36 mouse cellular contexts compared by ENCODE assay signal in genomic region chr1:173953563-173953962, GRCm38 (mm10). TPM values are rescaled to one million over a fixed set of nuclear protein-coding genes. Genes with fewer than 3 reads are reported as not detected.
"Had no signal": no experiment of that assay in that cellular context is flagged by ENCODE, and none has a peak within 500 bp of the region (broad histone marks: within the 10 kb centered on the region; RNA-seq: fewer than 3 reads in every experiment).

No protein-coding gene starts in this region.

- H3K27ac ChIP-seq: gastrocnemius, adult 2 months; heart, adult 2 months; heart, embryonic 13.5 days; heart, embryonic 15.5 days; hindbrain, embryonic 13.5 days; hindbrain, embryonic 15.5 days; hindbrain, postnatal 0 days; layer of hippocampus, adult 2 months; left cerebral cortex, adult 2 months; limb, embryonic 10.5 days; limb, embryonic 12.5 days; liver, embryonic 13.5 days; liver, embryonic 15.5 days had no signal

- H3K27me3 ChIP-seq: heart, embryonic 13.5 days; heart, embryonic 15.5 days; hindbrain, embryonic 13.5 days; hindbrain, embryonic 15.5 days; limb, embryonic 12.5 days; liver, embryonic 13.5 days; liver, embryonic 15.5 days had no signal

- H3K4me2 ChIP-seq: heart, embryonic 11.5 days; heart, embryonic 13.5 days; heart, embryonic 15.5 days; hindbrain, embryonic 13.5 days; hindbrain, embryonic 15.5 days; limb, embryonic 12.5 days; liver, embryonic 11.5 days; liver, embryonic 13.5 days; liver, embryonic 15.5 days had no signal

- H3K4me3 ChIP-seq: gastrocnemius, adult 2 months; heart, adult 2 months; heart, embryonic 13.5 days; heart, embryonic 15.5 days; hindbrain, embryonic 13.5 days; hindbrain, embryonic 15.5 days; layer of hippocampus, adult 2 months; left cerebral cortex, adult 2 months; limb, embryonic 10.5 days; limb, embryonic 12.5 days; liver, embryonic 13.5 days; liver, embryonic 15.5 days had no signal

- ATAC-seq: hindbrain, postnatal 0 days; liver, postnatal 0 days had no signal

- H3K9me3 ChIP-seq: heart, embryonic 13.5 days; heart, embryonic 15.5 days; hindbrain, embryonic 13.5 days; hindbrain, embryonic 15.5 days; limb, embryonic 10.5 days; limb, embryonic 12.5 days; liver, embryonic 13.5 days; liver, embryonic 15.5 days had no signal

- H3K4me1 ChIP-seq: heart, embryonic 13.5 days; heart, embryonic 15.5 days; hindbrain, embryonic 13.5 days; hindbrain, embryonic 15.5 days; limb, embryonic 10.5 days; limb, embryonic 12.5 days; liver, embryonic 13.5 days; liver, embryonic 15.5 days had no signal

- H3K9ac ChIP-seq: heart, embryonic 13.5 days; heart, embryonic 15.5 days; hindbrain, embryonic 13.5 days; hindbrain, embryonic 15.5 days; limb, embryonic 12.5 days; liver, embryonic 13.5 days; liver, embryonic 15.5 days; liver, postnatal 0 days had no signal

- H3K36me3 ChIP-seq: heart, embryonic 13.5 days; heart, embryonic 15.5 days; hindbrain, embryonic 13.5 days; hindbrain, embryonic 15.5 days; limb, embryonic 10.5 days; limb, embryonic 12.5 days; liver, embryonic 13.5 days; liver, embryonic 15.5 days had no signal

- DNase-seq: gastrocnemius, adult 2 months; gastrocnemius, postnatal 10 days; gastrocnemius, postnatal 36 days; heart, adult 2 months; heart, postnatal 14 days; heart, postnatal 36 days; kidney, adult 18-20 months; kidney, adult 8-10 months; kidney, postnatal 10 days; kidney, postnatal 25 days; kidney, postnatal 4 days; liver; liver, embryonic 13.5 days; liver, postnatal 0 days had no signal

RNA-seq across cellular contexts. Expression of gene Ifi203, which starts 11.1 kb away (rescaled TPM):
- polyA plus RNA-seq: limb, embryonic 10.5 days had no signal

RNA-seq across cellular contexts. Expression of gene Ifi202b, which starts 29.0 kb away (rescaled TPM):
- total RNA-seq: gastrocnemius, adult 2 months; gastrocnemius, postnatal 10 days; gastrocnemius, postnatal 36 days; heart, adult 2 months; heart, postnatal 14 days; heart, postnatal 36 days; hematopoietic stem cell, adult 5-6 weeks; hindbrain, postnatal 0 days; layer of hippocampus, adult 2 months; layer of hippocampus, postnatal 10 days; layer of hippocampus, postnatal 25 days; left cerebral cortex, adult 2 months; left cerebral cortex, postnatal 14 days; left cerebral cortex, postnatal 36 days had no signal
- polyA plus RNA-seq: heart, adult 2 months; heart, embryonic 11.5 days; heart, embryonic 13.5 days; heart, postnatal 0 days; hindbrain, embryonic 11.5 days; hindbrain, embryonic 13.5 days; hindbrain, embryonic 15.5 days; intestine, embryonic 14.5 days; kidney, embryonic 14.5 days; kidney, embryonic 16.5 days; limb, embryonic 10.5 days; limb, embryonic 12.5 days; liver, embryonic 11.5 days; liver, embryonic 13.5 days; liver, embryonic 15.5 days; liver, postnatal 0 days had no signal

RNA-seq across cellular contexts. Expression of gene Ifi211, which starts 40.7 kb away (rescaled TPM):
- total RNA-seq: hematopoietic stem cell, adult 5-6 weeks; hindbrain, postnatal 0 days; layer of hippocampus, adult 2 months; layer of hippocampus, postnatal 10 days; layer of hippocampus, postnatal 25 days; left cerebral cortex, adult 2 months; left cerebral cortex, postnatal 14 days had no signal
- polyA plus RNA-seq: limb, embryonic 10.5 days had no signal
